Mouse (Mus musculus) lung, adult 2 months (tissue): ENCODE measurements around the gene Fasn.

Experiments used
- CTCF ChIP-seq: fragments of 200-500 bp; IDR thresholded peaks from 2 replicates; pipeline ENCODE4 v1.5.1; 2011; ENCODE audit warnings: mild to moderate bottlenecking, low read length, control low read depth; ENCODE audit not compliant: insufficient read depth
- POLR2A ChIP-seq: fragments of 200-500 bp; IDR thresholded peaks from 2 replicates; pipeline ENCODE4 v1.6.1; 2011; ENCODE audit warnings: low read depth, mild to moderate bottlenecking, control low read depth, low read length, borderline replicate concordance; ENCODE audit errors: extremely low read depth

DNA sequence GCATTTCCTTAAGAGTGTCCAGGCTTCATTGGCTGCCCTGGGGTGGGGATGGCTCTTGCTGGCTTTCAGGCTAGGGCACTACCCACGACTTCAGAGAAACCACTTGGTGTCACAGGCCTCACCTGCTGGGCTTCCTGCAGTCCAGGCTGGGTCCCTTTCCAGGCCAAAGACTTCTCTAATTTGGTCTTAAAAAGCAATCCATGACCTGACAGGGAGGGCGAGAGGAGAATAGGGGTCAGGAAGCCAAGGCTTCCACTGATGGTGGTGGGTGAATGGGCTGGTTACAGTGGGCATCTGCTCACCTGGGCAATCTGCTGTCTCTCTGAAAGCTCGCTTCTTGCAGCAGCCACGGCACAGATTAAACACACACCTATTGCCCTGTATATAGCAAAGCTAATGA, 35.0 kb downstream of the Fasn start:
- no peak for TF ChIP-seq CTCF
- TF ChIP-seq POLR2A = no peak
